Mouse (Mus musculus) gonadal fat pad, adult 2 months (tissue): ENCODE measurements at regions not wholly inside any gene's neighbourhood (a gene's known extent, or its start where the extent isn't known, plus 50 kb on each side); places are given as distances from the start of the nearest gene placed in this dataset.

Source experiments
- DNase-seq: peaks from one replicate; pipeline ENCODE4 v3.0.0-alpha.2; 2012; ENCODE audit warnings: low read depth

DNA sequence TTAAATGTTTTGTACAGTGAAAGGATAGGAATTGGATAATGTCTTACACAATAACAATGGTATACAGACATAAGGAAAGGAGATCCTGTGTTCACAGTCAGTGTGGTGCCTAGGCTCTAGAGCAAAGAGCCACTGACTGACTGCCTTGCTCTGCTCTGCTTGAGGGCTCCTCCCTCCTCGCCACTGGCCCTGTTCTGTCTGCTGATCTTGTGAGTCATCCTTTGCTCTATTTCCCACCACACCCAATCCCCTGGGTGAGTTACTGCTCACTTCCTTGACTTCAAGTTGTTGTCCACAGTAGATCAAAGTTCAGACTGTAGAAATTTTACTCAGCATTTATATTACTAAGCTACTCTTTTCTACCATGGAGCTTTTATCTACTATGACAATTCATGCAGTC is 117.3 kb downstream of the Tmsb4x start:
- no peak for DNase-seq

DNA sequence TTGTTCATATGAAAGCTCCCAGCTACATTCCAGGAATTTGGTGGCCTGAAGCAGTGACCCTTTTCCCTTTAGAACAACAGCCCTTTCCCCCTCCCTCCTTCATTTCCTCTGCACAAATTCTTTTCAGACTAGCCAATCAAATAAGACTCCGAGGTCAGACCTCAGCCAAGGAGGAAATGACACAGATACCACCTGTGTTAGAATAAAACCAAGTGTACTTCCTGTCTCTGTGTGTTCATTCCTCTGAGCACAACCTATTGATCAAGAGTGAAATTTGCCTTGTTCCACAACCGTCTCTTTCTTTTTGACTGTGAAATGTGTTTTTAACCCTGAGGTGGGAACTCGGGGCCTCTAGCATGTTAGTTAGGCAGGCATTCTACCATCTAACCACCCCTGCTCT is 120.2 kb downstream of the Tmsb4x start:
- no peak for DNase-seq

DNA sequence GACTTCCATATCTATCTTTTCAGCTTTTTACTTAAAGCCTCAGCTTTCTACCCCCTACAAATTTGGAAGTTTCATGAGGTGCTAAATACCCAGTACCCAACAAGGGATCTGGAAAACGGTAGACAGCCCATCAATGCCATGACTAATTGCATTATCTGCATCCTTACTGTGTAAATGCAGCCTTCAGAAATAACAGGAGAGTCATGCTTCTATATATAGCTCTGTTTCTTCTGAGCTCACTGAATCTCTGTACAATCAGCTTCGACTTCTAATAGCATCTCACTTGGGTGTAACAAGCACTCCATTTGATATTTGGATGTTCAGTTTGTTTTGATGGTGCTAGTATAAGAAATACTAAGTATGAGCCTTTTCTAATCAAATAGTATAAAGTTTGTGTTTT is 120.7 kb downstream of the Tmsb4x start:
- DNase-seq: no peak

DNA sequence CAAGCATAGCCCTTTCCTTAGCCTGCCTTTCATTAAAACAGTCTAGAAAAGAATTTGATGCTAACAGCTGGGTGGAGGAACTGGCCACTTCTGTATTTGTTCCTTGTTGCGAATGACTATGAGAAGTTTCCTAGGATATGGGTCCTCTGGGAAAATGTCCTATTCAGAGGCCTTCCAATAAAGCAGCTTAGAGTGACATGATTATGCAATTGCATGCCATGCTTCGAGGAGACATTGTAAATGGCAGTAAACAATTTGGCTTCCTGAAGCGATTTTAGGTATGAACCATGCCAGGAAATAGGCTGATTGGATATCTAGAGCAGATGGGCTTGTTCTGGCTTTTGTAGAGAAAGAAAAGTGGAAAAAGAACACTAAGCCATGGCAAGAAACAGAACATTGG is 128.3 kb downstream of the Tmsb4x start:
- no peak for DNase-seq

DNA sequence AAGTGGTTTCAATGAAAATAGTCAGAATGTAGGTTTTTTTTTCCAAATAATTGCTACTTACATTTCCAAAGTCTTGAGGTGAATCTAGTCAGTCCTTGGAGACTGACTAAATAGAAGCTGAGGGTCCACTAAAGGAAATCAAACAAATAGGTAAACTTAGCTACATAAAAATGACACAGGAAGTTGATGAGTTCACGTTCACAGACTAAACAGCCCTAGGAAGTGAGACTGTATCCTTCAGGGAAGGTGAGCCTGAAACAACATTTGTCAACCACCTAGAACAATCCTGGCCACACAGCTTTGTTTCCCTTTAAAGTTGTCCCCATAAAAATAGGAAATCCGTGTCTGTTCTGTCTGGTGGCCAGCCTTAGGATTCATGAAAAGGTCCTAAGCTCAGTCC is 140.0 kb downstream of the Tmsb4x start:
- DNase-seq: no peak

GRCm38 (mm10) chrX:167067918-167068317 is 141.2 kb downstream of the Tmsb4x start:
- DNase-seq: no peak

- no peak for DNase-seq
Observed at GRCm38 (mm10) chrX:167063881-167064280, 145.2 kb downstream of the Tmsb4x start.

DNA sequence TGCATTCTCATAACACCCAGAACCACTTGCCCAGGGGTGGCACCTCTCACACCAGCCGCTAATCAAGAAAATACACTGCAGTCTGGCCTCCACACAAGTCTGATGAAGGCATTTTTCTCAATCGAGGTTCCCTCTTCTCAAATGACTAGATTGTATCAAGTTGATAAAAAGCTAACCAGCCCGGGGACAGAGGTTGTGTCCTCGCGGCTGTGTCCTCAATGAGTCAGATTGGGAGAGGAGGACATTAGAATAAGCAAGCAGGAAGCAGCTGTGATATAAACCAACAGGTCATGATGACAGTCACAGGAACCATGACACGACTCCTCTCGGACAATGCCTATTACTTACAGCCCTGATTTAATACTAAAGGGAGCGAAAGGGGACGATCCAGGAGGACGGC is 156.7 kb downstream of the Tmsb4x start:
- no peak for DNase-seq

GRCm38 (mm10) chrX:167050066-167050465 is 159.0 kb downstream of the Tmsb4x start:
- no peak for DNase-seq

DNA sequence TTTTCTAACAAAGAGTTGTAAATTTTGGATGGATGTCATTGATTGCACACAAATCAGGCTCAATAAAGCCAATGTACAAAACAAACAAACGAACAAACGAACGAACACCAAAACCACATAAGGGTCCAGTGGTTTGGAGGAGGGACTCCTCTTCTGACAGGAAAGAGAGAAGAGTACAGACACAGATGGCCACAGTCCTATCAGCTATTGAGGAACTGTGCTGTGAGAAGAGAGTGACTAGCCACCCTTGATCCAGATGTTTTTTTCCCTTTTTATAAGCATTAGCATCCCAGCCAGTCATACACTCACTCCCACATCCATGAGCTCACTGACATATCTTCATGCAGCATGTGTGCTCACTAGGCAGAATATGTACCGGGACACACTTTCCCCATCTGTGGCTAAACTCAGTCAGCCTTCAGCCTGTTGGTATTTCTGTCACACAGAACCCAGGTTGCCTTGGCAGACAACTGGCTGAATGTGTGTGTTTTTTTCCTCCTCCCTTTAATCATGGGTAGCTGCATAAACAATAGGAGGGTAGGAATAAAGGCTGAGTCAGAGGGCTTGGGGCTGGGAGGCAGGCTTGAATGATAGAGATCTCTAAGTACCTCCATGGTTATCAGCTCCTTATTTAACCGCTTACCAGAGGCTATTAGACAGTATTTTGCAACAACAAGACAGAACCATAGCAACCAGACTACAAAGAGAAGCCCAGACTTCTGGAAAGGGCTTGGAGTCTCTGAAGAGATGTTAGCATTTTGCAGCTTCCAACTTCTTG is 159.7 kb downstream of the Tmsb4x start:
- no peak for DNase-seq

DNA sequence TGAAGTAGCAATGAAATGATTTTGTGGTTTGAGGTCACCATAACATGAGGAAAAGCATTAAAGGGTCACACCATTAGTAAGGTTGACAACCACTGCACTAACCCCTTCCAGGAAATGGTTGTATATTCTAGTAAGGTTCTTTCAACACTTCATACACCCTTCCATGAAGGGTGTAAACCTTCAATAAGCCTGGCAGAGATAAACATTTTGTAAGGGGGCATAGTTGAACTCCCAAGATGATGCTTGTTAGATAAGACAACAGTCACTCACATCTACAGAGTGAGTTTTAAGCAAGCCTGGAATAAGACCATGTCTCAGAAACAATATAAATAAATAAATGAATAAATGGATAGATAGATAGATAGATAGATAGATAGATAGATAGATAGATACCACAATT is 171.1 kb downstream of the Tmsb4x start:
- no peak for DNase-seq

- DNase-seq: no peak
Observed at GRCm38 (mm10) chrX:167036355-167036754, 172.8 kb downstream of the Tmsb4x start.

- no peak for DNase-seq
Observed at GRCm38 (mm10) chrX:167035639-167036038, 173.5 kb downstream of the Tmsb4x start.

- no peak for DNase-seq
Observed at GRCm38 (mm10) chrX:167033091-167033490, 176.0 kb downstream of the Tmsb4x start.

GRCm38 (mm10) chrX:167032586-167032985 is 176.5 kb downstream of the Tmsb4x start:
- DNase-seq: no peak

DNA sequence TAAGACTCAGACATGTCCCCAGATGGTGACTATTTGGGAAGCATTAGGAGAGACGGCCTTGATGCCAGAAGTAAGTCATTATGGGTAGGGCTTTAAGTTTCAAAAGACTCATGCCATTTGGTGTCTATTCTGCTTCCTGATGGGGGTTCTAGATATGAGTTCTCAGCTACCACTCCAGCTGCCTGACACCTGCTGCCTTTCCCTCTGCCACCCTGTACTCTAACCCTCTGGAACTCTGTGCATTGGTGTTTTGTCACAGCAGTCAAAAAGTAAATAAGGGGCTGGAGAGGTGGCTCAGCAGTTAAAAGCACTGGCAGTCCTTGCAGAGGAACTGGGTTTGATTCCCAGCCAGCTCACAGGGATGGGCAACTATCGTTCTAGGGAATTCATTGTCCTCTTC is 177.6 kb downstream of the Tmsb4x start:
- DNase-seq: no peak

- no peak for DNase-seq
Observed at GRCm38 (mm10) chrX:167015602-167016001, 193.5 kb downstream of the Tmsb4x start.

DNA sequence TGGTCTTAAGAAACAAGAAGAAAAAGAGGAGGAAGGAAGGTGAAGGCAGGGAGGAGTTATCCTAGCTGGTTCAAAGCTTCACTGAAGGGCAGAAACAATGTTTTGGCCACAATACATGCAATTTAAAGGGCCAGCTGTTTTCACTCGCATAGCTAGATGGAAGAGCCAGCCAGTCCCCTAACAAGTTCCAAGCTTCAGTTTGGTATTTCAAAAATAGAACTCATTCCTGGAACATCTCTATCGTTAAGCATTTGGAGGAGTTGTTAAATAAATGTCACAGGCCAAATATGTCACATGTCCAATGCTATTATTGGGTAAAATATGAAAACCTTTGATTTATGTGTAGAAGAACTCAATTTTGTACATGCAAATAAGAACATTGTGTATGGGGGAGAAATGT is 194.8 kb downstream of the Tmsb4x start:
- no peak for DNase-seq

GRCm38 (mm10) chrX:167012891-167013290 is 196.2 kb downstream of the Tmsb4x start:
- DNase-seq: no peak

DNA sequence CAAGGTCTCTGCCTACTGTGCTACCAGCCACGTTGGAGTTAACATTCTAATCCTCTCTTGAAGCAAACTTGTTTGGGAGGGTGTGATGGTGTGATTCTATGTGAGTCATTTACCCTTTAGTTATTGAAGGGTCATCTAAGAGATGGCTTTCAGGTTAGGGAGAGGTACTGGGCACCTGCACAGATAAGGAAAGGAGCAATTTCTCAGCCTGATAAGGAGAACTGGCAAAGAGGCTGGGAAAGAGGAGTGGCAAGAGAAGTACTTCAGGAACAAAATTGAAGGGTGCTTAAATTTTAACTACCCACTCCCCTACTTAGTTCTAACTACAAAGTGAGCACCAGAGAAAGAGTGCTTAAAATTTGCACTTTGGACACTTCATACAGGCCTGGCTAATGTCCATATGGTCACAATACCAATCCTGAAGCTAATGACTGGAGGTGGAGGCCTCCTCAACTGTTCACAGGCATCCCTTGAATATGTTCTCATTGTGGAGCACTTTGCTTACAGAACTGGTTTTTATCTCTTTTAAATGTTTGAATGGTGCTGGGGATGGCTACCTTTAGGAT is 197.1 kb downstream of the Tmsb4x start:
- DNase-seq: no peak

DNA sequence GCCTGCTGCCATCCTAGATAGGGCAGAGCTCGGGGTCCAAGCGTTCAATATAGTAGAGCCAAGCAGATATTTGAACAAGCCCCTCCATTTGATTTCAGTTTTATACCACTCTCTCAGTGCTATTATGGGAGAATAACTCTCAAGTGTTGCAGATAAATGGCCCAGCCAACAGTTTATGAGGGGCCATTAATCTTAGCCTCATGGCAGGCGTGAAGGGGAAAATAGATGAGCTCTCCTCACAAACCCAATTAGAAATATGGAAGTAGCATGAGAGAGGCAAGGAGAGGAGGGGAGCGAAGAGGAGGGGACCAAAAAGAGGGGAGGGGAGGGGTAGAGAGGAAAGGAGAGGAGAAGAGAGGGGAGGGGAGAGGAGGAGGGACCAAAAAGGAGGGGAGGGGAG is 213.3 kb downstream of the Tmsb4x start:
- DNase-seq: no peak

GRCm38 (mm10) chrX:166981003-166981402 is 228.1 kb downstream of the Tmsb4x start:
- no peak for DNase-seq

DNA sequence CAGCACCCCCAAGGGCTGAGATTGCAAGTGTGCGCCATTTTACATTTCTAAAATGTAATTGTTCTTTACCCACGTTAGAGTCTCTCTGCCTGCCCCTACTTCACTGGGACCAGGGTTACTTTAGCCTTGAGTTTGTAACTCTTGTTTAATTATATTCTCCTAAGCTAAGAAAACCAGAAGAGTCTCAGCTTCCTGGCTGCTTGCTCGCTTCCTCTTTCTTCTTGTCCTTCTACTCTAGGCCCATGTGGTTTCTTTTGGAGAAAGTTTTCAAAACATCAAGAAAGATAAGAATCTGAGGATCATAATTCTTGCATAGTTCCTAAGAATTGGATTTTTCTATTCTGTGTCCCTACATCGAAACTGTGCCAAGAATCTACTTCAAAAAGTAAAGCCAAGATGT is 228.6 kb downstream of the Tmsb4x start:
- no peak for DNase-seq

DNA sequence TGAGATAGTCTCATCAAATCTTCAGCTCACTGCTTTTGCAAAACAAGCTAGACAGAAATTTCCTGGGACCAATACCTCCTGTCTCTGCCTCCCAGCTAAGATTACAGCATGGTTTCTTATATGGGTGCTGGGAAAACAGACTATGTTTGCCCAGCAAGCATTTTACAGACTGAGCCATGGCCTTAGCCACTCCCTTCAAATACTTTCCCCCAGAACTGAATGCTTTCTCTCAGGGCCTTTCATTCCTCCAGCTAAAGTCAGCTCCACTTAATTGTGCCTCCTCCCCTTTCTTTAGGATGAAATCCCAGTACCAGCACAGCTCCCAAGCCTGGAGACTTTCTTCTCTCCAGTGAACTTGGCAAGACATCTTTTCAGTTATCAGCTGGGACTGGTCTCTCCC is 232.1 kb downstream of the Tmsb4x start:
- DNase-seq: no peak
